Mouse (Mus musculus) C2C12 (cell line): ENCODE measurements around the gene Xylt1.

Experiments
- CTCF ChIP-seq: IDR thresholded peaks from one replicate; pipeline ENCODE4 v1.5.1; 2011; ENCODE audit not compliant: control insufficient read depth, insufficient read depth, insufficient read length
- MYOG ChIP-seq: IDR thresholded peaks from one replicate; pipeline ENCODE4 v1.6.1; 2011; ENCODE audit not compliant: control insufficient read depth, insufficient read length; ENCODE audit errors: extremely low read depth
- USF1 ChIP-seq: IDR thresholded peaks from one replicate; pipeline ENCODE4 v1.6.1; 2011; ENCODE audit warnings: low read depth, mild to moderate bottlenecking, control low read depth, moderate library complexity

GRCm38 (mm10) chr7:117501355-117502181, 120.8 kb downstream of the Xylt1 start:
- TF ChIP-seq CTCF, result no peak
- TF ChIP-seq USF1, result no peak
- TF ChIP-seq MYOG, result no peak
